Mouse (Mus musculus) kidney, postnatal 36 days (tissue): ENCODE data around the gene Neil1.
A peak's percentile ranks its signal among the peaks of the same experiment; 100 is the strongest.

ENCODE experiments used
- DNase-seq, 2 experiments: peaks; one replicate each; pipeline ENCODE4 v3.0.0; 2021 to 2022; ENCODE audit warnings: mixed read lengths in 2 of 2

The Neil1 gene

DNA sequence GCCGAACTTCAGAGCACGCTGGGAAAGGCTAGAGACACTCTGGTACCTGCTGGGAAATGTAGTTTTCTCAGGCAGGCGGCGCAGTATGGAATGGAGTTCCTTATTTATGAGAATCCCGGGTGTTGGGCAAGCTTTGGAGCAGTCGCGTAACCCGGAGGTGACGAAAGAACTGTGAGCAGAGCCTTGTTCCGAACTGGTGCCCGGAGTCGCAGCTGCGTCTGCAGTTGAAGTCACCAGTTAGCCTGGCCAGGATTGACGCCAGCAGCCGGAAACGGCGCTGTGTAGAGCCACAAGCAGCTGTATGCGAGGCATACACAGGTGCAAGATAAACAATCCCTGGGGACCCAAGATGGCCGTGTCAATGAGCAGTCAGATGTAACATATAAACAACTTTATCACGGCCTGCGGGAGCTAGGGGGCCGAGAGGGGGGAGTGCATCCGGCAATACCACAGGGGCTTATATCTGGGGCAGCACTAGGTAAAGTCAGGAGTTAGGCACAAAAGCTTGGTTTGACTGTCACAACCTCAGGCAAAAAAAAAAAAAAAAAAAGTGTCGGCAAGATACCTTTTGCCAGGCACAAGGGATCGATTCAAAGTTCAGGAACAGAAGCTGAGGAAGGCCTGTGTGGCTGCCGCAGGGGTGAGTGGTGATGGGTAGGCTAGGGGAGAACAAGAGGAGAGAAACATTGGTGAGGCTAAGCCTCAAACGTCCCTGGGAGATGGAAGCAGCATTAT is at the start of gene Neil1:
TSS of gene Neil1 (minus strand) at position 162 of the 735 bp plus-strand sequence.
- peak; percentile 87 to 93 for DNase-seq

DNA sequence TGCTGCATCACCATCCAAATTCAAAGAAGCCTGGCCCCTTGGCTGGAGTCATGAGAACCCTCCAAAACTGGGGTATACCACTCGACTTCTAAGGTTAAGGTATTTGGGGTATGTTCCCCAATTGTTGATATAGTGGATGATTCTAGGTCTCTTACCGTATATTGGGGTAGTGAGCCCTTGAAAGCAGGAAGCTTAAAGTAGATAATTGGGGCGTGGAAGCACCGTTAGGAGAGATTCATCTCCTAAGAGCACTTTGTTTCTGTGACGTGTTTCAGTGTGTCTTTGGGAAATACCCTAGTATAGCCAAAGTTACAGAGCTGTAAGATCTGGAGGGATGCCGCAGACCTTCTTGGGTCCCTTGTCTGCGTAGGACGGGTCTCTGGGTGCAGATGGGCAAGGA is 49.3 kb upstream of the Neil1 start:
- DNase-seq: no peak

DNA sequence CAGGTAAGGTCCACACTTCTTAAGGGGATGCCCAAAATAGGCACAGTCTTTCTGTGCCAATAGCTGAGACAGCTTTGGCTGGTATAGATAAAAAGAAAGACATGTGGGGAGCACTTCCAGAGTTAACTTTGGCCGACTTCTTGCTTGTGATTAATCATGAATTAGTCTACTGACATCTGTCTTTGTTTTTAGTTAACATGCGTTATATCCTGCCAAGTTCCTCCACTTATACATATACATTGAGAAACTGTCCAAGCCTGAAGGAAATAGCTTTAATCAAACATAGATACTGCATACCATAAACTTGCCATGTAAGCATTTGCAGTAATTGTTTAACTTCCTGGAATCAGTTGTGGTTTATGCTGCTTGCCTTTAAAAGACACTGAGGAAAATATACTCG is 48.6 kb upstream of the Neil1 start:
- no peak for DNase-seq

DNA sequence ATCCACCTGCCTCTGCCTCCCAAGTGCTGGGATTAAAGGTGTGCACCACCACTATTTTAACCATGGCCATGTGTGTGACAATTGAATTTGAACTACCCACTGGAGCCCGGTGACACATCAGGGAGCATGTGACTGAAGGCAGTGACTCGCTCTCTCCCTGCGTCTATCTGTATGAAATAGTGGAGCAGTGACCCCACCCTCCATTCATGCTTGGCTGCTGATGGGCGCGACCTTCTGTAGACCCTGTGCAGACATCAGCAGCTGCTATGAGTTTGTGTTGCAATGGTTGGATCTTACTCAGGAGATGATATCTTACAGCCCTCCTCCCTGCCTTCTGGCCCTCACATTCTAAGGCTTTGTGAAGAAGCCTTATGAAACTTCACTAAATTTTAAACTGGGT is 20.3 kb upstream of the Neil1 start:
- DNase-seq: no peak

DNA sequence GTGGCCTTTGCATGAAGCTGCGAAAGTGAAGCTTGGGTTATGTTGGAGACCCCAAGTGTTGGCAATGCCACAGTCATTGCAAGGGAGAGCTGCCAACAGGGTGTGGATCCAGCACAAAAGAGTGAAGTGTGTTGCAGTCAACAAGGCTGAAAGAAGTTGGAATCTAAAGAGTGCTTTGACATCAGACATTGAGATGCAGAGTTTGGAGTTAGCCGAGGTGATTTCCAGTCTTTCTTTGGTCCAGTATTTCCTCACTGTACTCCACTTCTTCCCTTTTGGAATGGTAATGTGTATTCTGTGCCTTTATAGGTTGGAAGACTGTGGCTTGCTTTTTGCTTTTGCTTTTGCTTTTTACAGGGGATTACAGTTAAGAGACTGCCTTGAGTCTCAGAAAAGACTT is 18.1 kb upstream of the Neil1 start:
- no peak for DNase-seq

DNA sequence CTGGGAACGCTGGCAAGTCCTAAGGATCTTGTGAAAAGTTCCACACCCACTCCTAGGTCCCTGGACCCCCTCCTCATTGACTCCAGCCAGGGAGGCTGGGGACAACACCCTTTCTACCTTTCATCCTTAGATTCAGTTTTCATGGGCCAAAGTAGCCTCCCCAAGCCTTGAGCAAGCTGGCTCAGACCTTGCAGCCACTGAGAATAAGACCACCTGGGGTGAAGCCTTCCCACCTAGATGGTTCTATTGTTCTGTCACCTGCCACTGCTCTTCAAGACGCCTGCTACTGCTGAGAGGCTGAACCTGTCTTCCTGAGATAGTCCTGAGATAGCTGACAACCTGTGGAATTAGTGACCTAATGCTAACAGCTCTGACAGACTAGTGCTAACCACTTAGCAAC is 15.0 kb upstream of the Neil1 start:
- no peak for DNase-seq

DNA sequence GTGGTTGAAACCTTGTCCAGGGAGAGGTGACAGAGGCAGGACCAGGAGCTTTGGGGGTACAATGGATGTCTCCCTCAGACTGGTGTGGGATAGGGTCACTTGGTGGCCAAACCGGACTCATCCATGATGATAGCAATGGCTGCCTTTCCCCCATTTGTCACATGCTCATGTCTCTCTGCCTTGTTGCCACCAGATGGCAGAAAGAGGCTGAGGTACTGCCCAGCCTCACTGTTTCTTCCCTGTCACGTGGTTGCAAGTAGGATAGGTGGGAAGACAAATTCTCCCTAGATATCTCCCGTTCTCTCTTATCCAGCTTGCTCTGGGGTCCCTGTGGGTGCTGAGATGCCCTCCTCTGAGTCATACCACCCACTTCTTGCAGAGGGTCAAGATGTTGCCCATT is 14.4 kb upstream of the Neil1 start:
- DNase-seq: peak; percentile 28 to 51

DNA sequence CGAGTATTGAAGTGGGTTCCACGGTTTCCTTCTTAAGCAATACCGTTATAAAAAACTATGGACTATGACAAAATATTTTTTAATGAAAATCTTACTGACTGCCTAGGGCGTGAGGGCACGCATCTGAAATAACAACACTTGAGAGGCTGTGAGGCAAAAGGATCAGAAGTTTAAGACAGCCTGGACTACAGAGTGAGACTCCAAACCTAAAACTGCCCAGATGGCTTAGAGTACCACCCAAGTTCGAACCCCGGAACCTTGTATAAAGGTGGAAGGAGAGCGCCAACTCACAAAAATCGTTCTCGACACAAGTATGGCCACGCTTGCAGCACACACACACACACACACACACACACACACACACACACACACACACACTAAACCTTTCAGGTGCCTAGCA is 10.4 kb upstream of the Neil1 start:
- DNase-seq: no peak

DNA sequence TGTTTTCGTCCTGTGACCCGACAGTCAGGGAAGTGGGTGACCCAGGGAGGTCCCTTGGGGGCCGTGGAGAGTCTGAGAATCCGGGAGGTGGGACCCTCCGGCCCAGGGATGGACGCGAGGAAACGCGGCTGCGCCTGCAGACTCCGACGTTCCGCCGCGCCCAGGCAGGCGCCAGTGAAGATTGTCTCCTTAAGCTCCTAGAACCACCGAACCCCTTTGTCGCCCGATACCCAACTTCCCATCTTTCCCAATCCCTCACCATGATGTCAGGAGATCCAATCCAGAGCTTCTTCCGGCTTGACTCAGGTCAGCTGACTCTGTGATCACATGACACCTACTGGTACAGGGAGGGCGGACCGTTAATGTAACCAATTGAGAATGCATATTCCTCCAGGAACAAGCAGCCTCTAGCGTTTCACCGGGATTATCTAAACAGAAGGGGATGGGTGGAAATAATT is 9.9 kb upstream of the Neil1 start, which contains the start of gene Commd4:
TSS of gene Commd4 (minus strand) at position 319 of the 458 bp plus-strand sequence.
- DNase-seq: peak; percentile 96 to 98

DNA sequence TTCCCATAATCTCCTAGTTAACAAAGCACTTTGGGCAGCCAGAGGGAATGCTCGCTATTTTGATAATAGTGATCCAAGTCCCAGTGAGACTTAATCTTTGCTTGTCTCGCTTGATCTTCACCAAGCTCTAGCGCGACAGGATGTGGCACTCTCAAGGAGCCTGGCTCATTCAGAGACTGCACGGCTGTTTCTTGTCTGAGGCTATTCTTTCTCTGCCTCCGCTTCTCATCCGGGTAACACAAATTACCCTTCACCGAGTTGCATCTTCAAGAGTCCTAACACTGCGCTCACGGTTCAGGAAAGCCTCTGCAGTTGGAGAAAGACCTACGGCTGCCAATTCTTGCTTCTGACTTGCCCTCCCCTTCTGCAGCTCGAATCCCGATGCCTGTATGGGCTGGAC is 9.4 kb upstream of the Neil1 start:
- DNase-seq: no peak

DNA sequence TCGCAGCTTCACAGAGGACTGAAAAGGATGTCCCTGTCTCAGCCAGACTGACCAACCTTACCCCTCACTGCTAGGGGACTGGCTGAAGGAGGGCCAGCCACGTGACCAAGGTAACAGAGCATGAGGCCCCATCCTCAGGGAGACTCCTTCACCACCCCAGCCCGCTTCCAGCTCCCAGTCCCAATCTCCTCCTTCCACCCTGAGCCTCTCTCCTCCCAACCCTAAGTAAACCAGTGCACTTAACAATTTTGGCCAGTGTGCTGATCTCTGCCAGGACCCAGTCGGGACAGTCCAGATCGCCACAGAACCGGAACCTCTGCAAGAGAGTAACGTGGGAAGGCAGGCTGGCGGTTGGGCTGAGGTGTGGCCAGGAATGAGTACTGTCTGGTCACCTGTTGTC is 8.7 kb upstream of the Neil1 start:
- DNase-seq: no peak

DNA sequence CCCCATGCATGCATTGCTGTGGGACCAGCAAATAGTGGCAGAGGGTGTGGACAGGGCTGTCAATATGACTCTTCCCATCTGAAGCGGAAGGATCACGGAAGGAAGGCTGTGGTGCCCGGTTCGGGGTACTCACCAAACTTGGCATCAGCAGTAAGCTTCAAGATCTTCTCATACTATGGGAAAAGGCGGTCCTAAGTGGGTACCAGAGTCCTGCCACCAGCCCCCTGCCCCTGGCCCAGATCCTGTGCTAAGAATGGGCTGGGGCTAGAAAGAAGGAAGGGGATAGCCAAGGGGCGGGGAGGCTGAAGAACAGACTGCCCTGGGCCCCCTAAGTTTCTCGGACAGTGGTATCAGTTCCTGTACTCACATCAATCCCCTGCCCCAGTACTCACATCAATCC is 8.3 kb upstream of the Neil1 start:
- DNase-seq: no peak

DNA sequence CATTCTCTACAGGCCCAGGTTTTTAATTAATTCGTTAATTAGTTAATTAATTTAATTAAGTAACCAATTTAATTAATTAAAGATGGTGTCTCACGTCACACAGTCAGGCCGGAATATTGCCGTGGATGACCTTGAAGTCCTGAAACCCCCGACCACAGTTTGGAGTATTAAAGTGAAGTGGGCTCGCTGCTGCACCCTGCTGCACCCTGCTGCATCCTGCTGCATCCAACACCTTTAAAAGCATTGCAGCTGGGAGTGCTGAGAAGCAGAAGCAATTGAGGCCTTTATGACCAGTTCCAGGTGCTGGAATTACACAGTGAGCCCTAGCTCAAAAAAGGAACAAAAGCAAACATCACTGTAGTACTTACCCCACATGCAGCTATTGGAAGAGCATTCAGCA is 4.2 kb upstream of the Neil1 start:
- no peak for DNase-seq

DNA sequence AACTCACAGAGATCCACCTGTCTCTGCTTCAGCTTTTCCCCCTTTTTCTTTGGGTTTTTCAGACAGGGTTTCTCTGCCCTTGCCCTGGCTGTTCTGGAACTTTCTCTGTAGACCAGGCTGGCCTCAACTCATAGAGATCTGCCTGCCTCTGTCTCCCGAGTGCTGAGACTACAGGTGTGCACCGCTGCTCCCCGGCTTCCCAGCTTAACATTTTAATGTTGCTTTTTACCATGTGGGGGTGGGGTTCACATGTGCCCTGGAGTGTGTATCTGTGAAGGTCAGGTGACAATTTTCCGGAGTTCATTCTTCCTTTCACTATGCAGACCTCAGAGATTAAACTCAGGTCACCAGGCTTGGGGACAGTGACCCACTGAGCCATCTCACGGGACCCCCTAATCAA is 2.1 kb upstream of the Neil1 start:
- no peak for DNase-seq

DNA sequence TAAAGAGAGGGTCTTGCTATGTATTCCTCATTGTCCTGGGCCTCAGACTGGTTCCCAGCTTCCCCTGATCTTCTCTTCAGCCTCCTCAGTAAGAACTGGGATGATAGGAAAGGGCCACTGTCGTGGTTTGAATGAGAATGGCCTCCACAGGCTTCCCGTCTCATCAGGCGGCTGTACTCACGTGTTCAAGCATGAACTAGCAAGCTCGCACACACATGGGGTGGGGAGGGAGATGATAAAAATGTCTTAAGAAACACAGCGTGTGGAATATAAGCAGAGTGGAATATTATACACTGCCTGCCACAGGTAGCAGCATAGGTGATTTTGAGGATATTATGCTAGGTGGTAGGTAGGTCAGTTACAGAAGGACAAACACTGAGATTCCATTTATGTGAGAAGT is 916 bp upstream of the Neil1 start:
- no peak for DNase-seq

DNA sequence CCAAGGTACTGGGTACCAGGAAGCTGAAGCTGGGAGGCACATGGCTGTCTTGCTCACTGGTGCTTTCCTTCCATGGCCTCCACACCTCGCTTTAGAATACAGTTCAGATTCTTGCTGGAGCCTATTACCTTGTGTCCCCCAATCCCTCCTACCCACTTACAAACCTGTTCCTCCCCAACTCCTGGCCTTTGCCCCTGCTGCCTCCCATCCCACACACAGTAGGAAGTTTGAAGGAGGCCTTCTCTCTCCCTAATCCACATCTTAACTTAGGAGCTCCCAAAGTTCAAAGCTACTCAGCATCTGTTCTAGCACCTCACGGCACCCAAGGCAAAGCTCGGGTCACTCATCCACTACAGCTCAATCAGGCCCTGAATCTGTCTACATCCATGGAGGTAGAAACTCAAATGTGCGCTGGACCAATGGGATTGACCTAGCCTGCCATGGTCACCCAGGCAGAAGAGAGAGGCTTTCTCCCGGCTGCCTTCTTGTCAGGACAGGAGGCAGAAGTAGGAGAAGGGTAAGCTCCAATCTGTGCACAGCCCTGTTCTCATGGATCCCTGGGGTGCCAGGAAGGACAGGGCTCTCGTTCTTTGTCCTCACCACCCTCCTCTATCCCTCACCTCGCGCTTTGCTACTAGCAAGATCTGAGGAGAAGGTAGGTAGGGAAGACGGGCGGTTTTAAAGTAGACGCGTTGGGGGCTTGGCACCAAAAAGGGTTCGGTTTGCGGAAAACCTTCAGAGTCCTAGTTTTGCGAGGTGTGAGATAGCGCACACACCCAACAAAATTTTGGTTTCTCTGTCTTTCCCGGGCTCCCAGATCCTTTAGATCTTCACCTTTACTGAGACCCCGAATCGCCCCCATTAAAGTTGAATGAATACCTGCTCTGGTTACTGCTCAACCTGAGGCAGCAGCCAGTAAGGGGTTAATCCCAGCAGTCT is 631 bp downstream of the Neil1 start:
- peak in 1 of 2 experiments; percentile 32 for DNase-seq

DNA sequence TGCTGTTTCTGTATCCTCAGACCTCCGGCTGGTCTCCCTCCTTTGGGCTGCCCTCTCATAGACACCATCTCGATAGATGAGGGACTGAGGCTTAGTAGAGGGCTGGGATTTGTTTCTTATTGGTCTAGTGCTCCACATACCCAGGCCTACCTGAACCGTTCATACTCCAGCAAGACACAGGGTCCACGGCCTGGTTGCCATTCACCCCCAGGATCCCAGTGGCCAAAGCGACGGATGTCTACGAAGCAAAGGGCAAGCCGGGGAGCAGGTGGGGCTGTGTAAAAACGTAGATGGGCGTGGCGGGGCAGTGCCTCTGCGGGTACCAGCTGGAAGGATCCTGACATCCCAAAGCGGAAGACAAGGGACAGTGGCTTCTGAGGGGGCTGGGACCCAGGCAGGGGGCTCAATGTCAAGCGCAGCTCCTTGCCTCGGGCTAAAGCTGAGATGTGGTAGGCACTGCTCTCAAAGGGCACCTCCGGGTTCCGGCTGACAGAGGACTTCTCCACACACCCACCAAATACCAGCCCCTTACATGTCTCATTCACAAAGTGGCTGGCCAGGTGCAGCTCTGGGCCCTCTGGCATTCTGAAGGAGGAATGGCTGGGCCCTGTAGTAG is 1.5 kb downstream of the Neil1 start:
- no peak for DNase-seq

DNA sequence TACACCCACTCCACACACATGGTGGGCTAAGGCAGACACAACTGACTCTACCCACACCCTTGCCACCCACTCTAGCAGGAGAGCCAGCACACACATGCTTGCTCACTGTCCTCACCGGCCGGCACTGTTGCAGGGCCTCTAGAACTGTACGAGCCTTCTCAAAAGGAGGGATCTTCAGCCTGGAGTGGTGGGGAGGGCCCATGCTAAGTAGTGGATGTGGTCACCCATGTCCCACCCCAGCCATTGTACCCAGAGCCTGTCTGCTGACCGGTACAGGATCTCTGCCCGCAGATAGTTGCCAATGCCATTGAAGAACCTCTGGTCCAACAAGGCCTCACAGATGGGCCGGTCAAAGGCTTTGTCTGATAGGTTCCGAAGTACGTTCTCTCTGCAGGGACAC is 3.3 kb downstream of the Neil1 start:
- no peak for DNase-seq

DNA sequence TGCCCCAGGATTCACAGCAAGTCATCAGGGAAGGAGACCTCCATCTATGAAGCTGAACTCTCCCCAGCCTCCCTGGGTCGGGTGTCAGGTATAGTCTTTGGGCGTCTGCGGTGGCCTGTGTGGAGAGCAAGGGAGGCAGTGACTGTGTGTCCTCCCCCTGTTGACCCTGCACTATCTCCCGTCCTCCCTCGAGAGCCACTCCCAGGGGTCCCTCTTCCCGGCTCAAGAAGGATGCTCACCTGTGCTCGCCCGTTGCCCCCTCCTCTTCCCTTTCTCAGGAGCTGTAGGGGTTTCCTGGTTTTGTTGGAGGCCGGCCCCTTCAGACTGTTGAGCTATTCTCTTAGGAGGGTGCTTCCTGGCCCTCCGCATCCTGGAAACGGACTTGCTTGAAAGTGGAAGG is 4.9 kb downstream of the Neil1 start:
- DNase-seq: no peak

DNA sequence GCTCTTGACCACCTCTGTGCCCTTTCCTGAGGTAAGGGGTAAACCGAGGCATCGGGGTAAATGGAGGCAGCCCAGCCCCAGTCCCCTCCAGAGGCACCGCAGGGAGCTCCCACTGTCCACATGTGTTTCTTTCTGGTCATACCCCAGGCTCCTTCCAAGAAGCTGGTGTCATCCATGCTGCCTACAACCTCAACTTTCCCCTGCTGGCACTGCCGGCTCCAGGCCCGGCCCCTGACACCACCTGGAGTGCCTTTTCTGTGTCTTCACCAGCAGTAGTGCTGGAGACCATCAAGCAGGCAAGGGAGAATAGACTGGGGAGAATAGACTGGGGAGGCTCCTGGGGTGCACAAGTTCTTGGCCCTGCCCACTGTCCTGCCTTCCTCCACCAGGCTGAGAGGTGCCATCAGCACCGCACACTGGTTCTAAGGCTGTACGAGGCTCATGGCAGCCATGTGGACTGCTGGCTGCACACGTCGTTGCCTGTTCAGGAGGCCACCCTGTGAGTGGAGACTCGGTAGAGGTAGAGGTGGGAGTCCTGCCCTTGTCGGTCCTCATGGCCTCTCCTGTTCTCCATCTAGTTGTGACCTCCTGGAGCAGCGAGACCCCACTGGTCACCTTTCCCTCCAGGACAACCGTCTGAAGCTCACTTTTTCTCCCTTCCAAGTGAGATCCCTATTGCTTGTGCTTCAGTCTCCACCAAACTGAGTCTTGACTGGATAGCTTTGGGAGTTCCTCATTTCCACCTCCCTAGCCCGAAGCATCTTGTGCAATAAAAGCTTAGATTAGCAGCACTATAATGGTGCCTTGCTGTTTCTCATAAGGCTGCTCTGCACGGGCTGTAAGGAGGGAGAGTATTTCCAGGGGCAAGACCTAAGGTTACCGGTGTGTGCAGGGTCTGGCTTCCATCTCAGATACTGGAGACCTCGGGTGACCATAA is 6.4 kb downstream of the Neil1 start:
- no peak for DNase-seq

DNA sequence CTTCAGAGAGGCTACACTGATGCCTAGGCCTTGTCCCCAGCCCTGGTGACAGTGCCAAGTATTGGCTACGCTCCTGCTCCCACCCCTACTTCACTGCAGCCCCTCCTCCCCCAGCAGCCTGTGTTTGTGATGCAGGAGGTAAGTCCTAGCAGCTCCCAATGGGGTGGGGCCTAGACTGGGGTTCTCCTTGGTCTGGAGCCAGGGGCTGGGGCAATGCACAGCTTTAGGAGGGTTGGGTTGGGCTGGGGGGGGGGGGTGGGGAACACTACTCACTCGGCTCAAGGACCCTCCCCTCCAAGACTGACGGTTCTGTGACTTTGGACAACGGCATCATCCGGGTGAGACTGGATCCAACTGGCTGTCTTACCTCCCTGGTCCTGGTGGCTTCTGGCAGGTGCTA is 8.5 kb downstream of the Neil1 start:
- no peak for DNase-seq

DNA sequence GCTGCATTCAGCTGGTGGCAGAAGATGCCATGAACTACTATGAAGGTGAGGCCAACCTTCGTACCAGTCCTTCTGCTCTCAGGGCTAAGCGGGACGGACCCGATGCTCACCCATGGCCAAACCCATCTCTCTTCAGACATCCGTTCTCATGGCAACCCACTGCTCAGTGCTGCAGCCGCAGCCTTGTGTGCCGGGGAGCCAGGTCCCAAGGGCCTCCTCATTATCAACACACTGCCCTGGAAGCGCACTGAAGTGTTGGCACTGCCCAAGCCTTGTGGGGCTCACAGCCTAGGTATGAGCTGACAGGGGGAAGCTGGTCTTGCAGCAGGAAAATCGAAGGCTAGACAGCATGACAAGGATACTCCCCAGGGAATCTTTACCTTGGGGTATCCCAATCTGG is 9.0 kb downstream of the Neil1 start:
- no peak for DNase-seq
